Mouse (Mus musculus) liver, embryonic 14.5 days (tissue): Measurements from ENCODE around the gene 1190002N15Rik. TPM values are rescaled to one million over a fixed set of nuclear protein-coding genes. Genes with fewer than 3 reads are reported as not detected.

Source experiments
- ATAC-seq: fragments of 200-750 bp; cut with Nextera tagmentation; 2 replicates; pipeline ENCODE4 v1.8.0; 2017; ENCODE audit warnings: moderate number of reproducible peaks, mild to moderate bottlenecking, moderate library complexity; ENCODE audit not compliant: insufficient read depth
- DNase-seq, 3 experiments: peaks; one replicate each; pipeline ENCODE4 v3.0.0-alpha.2; 2012 to 2013; ENCODE audit warnings: low read depth in 3 of 3, low spot score in 3 of 3
- H3K27ac ChIP-seq: fragments of 300-500 bp; sonication (generic); 2 replicates; pipeline ENCODE4 v1.5.1; 2014; ENCODE audit warnings: moderate library complexity, mild to moderate bottlenecking, control low read depth, inconsistent platforms
- H3K27me3 ChIP-seq: fragments of 300-500 bp; sonication (generic); 2 replicates; pipeline ENCODE4 v1.6.1; 2014; ENCODE audit warnings: mild to moderate bottlenecking, low read length, moderate library complexity; ENCODE audit not compliant: control insufficient read depth, insufficient read depth
- H3K36me3 ChIP-seq: fragments of 300-500 bp; sonication (generic); replicated peaks from 2 replicates; pipeline ENCODE4 v1.6.1; 2014; ENCODE audit warnings: low read depth; ENCODE audit not compliant: control insufficient read depth, insufficient read depth
- H3K4me1 ChIP-seq, 2 experiments: fragments of 200-500 bp in 1 of 2; fragments of 300-500 bp in 1 of 2; sonication (generic) in 1 of 2; replicated peaks; 2 replicates each; pipeline ENCODE4 v1.6.1; 2012 to 2014; ENCODE audit warnings: antibody characterized with exemption in 1 of 2, inconsistent platforms in 1 of 2, low read length in 1 of 2; ENCODE audit not compliant: control insufficient read depth in 2 of 2, insufficient read depth in 2 of 2
- H3K4me2 ChIP-seq: fragments of 300-500 bp; sonication (generic); 2 replicates; pipeline ENCODE4 v1.6.1; 2014; ENCODE audit warnings: low read depth, mild to moderate bottlenecking, control low read depth, moderate library complexity
- H3K4me3 ChIP-seq, 2 experiments: fragments of 200-500 bp in 1 of 2; fragments of 300-500 bp in 1 of 2; sonication (generic) in 1 of 2; 2 replicates each; pipeline ENCODE4 v1.5.1; 2012 to 2014; ENCODE audit warnings: low read depth in 2 of 2, low read length in 2 of 2, mild to moderate bottlenecking in 2 of 2, control low read depth in 1 of 2, inconsistent platforms in 1 of 2, moderate library complexity in 1 of 2; ENCODE audit not compliant: insufficient read depth in 1 of 2
- H3K9ac ChIP-seq: fragments of 300-500 bp; sonication (generic); replicated peaks from 2 replicates; pipeline ENCODE4 v1.6.1; 2014; ENCODE audit warnings: mild to moderate bottlenecking, control low read depth, moderate library complexity
- H3K9me3 ChIP-seq: fragments of 300-500 bp; sonication (generic); 2 replicates; pipeline ENCODE4 v1.6.1; 2016; ENCODE audit warnings: low read length, mixed read lengths; ENCODE audit not compliant: control insufficient read depth
- CTCF ChIP-seq: IDR thresholded peaks from 2 replicates; pipeline ENCODE4 v1.5.1; 2016; ENCODE audit warnings: antibody characterized with exemption, low read depth, control low read depth
- EP300 ChIP-seq: IDR thresholded peaks from 2 replicates; pipeline ENCODE4 v1.6.1; 2016; ENCODE audit warnings: antibody characterized with exemption, low read depth
- WGBS: fragments of 180-500 bp; shearing (Covaris S2); extraction: QIAGEN DNeasy Blood & Tissue Kit; methylation state at CpG from one replicate; pipeline ENCODE4 v1.1.7; 2014; ENCODE audit not compliant: insufficient replicate concordance; 5-methylcytosine and 5-hydroxymethylcytosine counted together
- polyA plus RNA-seq, 2 experiments: library from polyadenylated mRNA; depleted of rRNA in 1 of 2; stranded (reverse) in 1 of 2; unstranded in 1 of 2; fragments of >200 nt; fragmentation: Nextera tagmentation in 1 of 2; extraction: Ambion mirVana in 1 of 2; gene quantifications; 2 replicates each; pipeline versions ENCODE4 v1.2.1 to v1.2.3; 2012 to 2014

The 1190002N15Rik gene
- polyA plus RNA-seq, 2 experiments = 5.2 to 7.9 TPM

GRCm38 (mm10) chr9:94529987-94530386, 7.9 kb downstream of the 1190002N15Rik start:
- Histone ChIP-seq H3K4me1 (peaks cover 4 to 15% of the 10 kb centered on the region in 2 experiments; a peak in 3 of 4 replicates), H3K27me3 (no peaks in the 10 kb centered on the region), H3K27ac (no peak overlapping the region), H3K9me3 (no peaks in the 10 kb centered on the region), H3K9ac (no peak overlapping the region), H3K36me3 (no peaks in the 10 kb centered on the region), H3K4me3 (no peak overlapping the region), H3K4me2 (no peak overlapping the region)
- DNase-seq = no peak
- ATAC-seq = no peak
- TF ChIP-seq EP300 (no peak), CTCF (no peak)

- H3K9ac ChIP-seq = no peak overlapping the region
- H3K4me1 ChIP-seq = peaks cover 2 to 12% of the 10 kb centered on the region in 2 experiments; a peak in 3 of 4 replicates
- DNase-seq (no peak), ATAC-seq (no peak)
- H3K4me3 ChIP-seq = no peak overlapping the region
- TF ChIP-seq CTCF = no peak
- TF ChIP-seq EP300 = no peak
- no peak overlapping the region for H3K27ac ChIP-seq
- 21% methylated on average over 1 of the region's 1 CpGs for WGBS
- H3K36me3 ChIP-seq = no peaks in the 10 kb centered on the region
- H3K4me2 ChIP-seq = no peak overlapping the region
- H3K27me3 ChIP-seq = no peaks in the 10 kb centered on the region
- no peaks in the 10 kb centered on the region for H3K9me3 ChIP-seq
These were observed 8.6 kb downstream of the 1190002N15Rik start for GRCm38 (mm10) chr9:94529146-94529746.

- TF ChIP-seq EP300 (no peak), CTCF (no peak)
- H3K4me1 ChIP-seq = peaks cover 0 to 6% of the 10 kb centered on the region in 2 experiments; a peak in 2 of 4 replicates
- no peak overlapping the region for H3K9ac ChIP-seq
- H3K36me3 ChIP-seq = no peaks in the 10 kb centered on the region
- 80% methylated on average over 7 of the region's 7 CpGs for WGBS
- no peaks in the 10 kb centered on the region for H3K9me3 ChIP-seq
- no peak for ATAC-seq
- no peaks in the 10 kb centered on the region for H3K27me3 ChIP-seq
- no peak overlapping the region for H3K27ac ChIP-seq
- no peak for DNase-seq
- no peak overlapping the region for H3K4me2 ChIP-seq
- no peak overlapping the region for H3K4me3 ChIP-seq
These were observed 11.4 kb downstream of the 1190002N15Rik start for GRCm38 (mm10) chr9:94526473-94526872.

- no peaks in the 10 kb centered on the region for H3K27me3 ChIP-seq
- H3K4me3 ChIP-seq = no peak overlapping the region
- H3K9me3 ChIP-seq = no peaks in the 10 kb centered on the region
- no peak for TF ChIP-seq CTCF
- no peak for TF ChIP-seq EP300
- no peak for DNase-seq
- WGBS = 55% methylated on average over 8 of the region's 8 CpGs
- H3K27ac ChIP-seq = no peak overlapping the region
- no peak overlapping the region for H3K9ac ChIP-seq
- no peaks in the 10 kb centered on the region for H3K36me3 ChIP-seq
- H3K4me2 ChIP-seq = no peak overlapping the region
- H3K4me1 ChIP-seq = no peaks in the 10 kb centered on the region
- no peak for ATAC-seq
These were observed 25.6 kb downstream of the 1190002N15Rik start for GRCm38 (mm10) chr9:94512246-94512645.

- ATAC-seq = no peak
- H3K4me3 ChIP-seq = no peak overlapping the region
- H3K4me2 ChIP-seq = no peak overlapping the region
- H3K9me3 ChIP-seq = no peaks in the 10 kb centered on the region
- H3K9ac ChIP-seq = no peak overlapping the region
- DNase-seq = no peak
- H3K27ac ChIP-seq = no peak overlapping the region
- no peaks in the 10 kb centered on the region for H3K4me1 ChIP-seq
- TF ChIP-seq CTCF = no peak
- no peak for TF ChIP-seq EP300
- H3K27me3 ChIP-seq = no peaks in the 10 kb centered on the region
- H3K36me3 ChIP-seq = no peaks in the 10 kb centered on the region
These were observed 26.7 kb downstream of the 1190002N15Rik start for GRCm38 (mm10) chr9:94511139-94511538.
